Mouse (Mus musculus): ENCODE measurements around the gene Maea.

- TF ChIP-seq CTCF (IDR thresholded peaks at IDR 0.05; ENCODE audit: extremely low read depth, insufficient read length, insufficient replicate concordance, low read depth, low read length) (no peak), POLR2A (IDR thresholded peaks at IDR 0.05; ENCODE audit: low read depth, low read length) (no peak)
These were observed 10.8 kb upstream of the Maea start for GRCm38 (mm10) chr5:33324491-33324890.
